Mouse (Mus musculus) spleen, adult 2 months (tissue): ENCODE data around the gene Itsn1.

ENCODE experiments used
- CTCF ChIP-seq: fragments of 200-500 bp; IDR thresholded peaks from 2 replicates; pipeline ENCODE4 v1.5.1; 2011; ENCODE audit warnings: mild to moderate bottlenecking, inconsistent platforms; ENCODE audit not compliant: insufficient read depth, insufficient read length, insufficient replicate concordance; ENCODE audit errors: extremely low read depth
- POLR2A ChIP-seq: fragments of 200-500 bp; IDR thresholded peaks from 2 replicates; pipeline ENCODE4 v1.6.1; 2011; ENCODE audit warnings: low read depth, low read length, inconsistent platforms

DNA sequence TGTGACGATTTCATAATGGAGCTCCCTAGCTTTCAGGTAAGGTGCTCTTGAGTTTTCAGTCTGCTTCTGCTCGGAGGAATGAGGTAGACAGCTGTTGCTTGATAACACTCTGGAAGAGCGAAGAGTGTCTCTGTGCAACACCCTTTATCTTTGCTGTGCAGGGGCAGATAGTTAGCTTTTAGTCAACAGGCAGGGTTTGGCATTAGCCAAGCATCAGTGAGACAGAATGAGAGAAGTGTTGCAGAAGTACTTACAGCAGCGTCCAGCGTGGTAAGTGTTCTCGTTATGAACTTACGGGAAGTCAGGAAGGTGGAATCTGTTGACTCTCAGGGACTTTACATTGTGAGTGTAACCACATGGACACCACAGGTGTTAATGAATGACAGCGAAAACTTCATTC is 75.3 kb downstream of the Itsn1 start:
- TF ChIP-seq CTCF (no peak), POLR2A (no peak)
